Mouse (Mus musculus): ENCODE measurements around the gene Pank2.

Pank2 gene

GRCm38 (mm10) chr2:131261481-131262212, 648 bp upstream of the Pank2 start:
- 2% methylated on average over 10 of the region's 10 CpGs for WGBS

GRCm38 (mm10) chr2:131262680-131263670, 680 bp downstream of the Pank2 start:
- WGBS, result under 1% methylated on average over 51 of the region's 59 CpGs

- 59% methylated on average over 6 of the region's 6 CpGs for WGBS
Observed at GRCm38 (mm10) chr2:131264027-131264426, 1.7 kb downstream of the Pank2 start.

GRCm38 (mm10) chr2:131265056-131265455, 2.8 kb downstream of the Pank2 start:
- 80% methylated on average over 2 of the region's 2 CpGs for WGBS

GRCm38 (mm10) chr2:131275493-131275892, 13.2 kb downstream of the Pank2 start:
- 72% methylated on average over 3 of the region's 3 CpGs for WGBS

GRCm38 (mm10) chr2:131276722-131277121, 14.4 kb downstream of the Pank2 start:
- WGBS, result 89% methylated on average over 5 of the region's 5 CpGs

GRCm38 (mm10) chr2:131281596-131281995, 19.3 kb downstream of the Pank2 start:
- 94% methylated on average over 1 of the region's 1 CpGs for WGBS

GRCm38 (mm10) chr2:131286276-131286675, 24.0 kb downstream of the Pank2 start:
- 67% methylated on average over 1 of the region's 1 CpGs for WGBS

- 55% methylated on average over 2 of the region's 2 CpGs for WGBS
Observed at GRCm38 (mm10) chr2:131296746-131297261, 34.5 kb downstream of the Pank2 start.

GRCm38 (mm10) chr2:131298674-131299073, 36.4 kb downstream of the Pank2 start:
- WGBS, result 56% methylated on average over 7 of the region's 7 CpGs

GRCm38 (mm10) chr2:131300485-131300884, 38.2 kb downstream of the Pank2 start:
- WGBS, result 62% methylated on average over 2 of the region's 2 CpGs

GRCm38 (mm10) chr2:131304497-131304896, 42.2 kb downstream of the Pank2 start:
- 82% methylated on average over 9 of the region's 9 CpGs for WGBS

GRCm38 (mm10) chr2:131305226-131305625, 42.9 kb downstream of the Pank2 start:
- WGBS, result 72% methylated on average over 1 of the region's 1 CpGs

GRCm38 (mm10) chr2:131307391-131307790, 45.1 kb downstream of the Pank2 start:
- 83% methylated on average over 5 of the region's 5 CpGs for WGBS

GRCm38 (mm10) chr2:131307822-131308221, 45.5 kb downstream of the Pank2 start:
- 78% methylated on average over 2 of the region's 2 CpGs for WGBS

GRCm38 (mm10) chr2:131309296-131309695, 47.0 kb downstream of the Pank2 start:
- WGBS, result 70% methylated on average over 6 of the region's 6 CpGs

- WGBS, result 93% methylated on average over 2 of the region's 2 CpGs
Observed at GRCm38 (mm10) chr2:131316167-131316566, 53.9 kb downstream of the Pank2 start.

- WGBS, result 69% methylated on average over 6 of the region's 6 CpGs
Observed at GRCm38 (mm10) chr2:131319401-131319800, 57.1 kb downstream of the Pank2 start.

GRCm38 (mm10) chr2:131321192-131321591, 58.9 kb downstream of the Pank2 start:
- WGBS, result 11% methylated on average over 3 of the region's 3 CpGs

GRCm38 (mm10) chr2:131323675-131324074, 61.4 kb downstream of the Pank2 start:
- WGBS, result 78% methylated on average over 1 of the region's 1 CpGs

- WGBS, result 44% methylated on average over 3 of the region's 3 CpGs
Observed at GRCm38 (mm10) chr2:131326044-131326443, 63.7 kb downstream of the Pank2 start.

GRCm38 (mm10) chr2:131328981-131329380, 66.7 kb downstream of the Pank2 start:
- WGBS, result 100% methylated on average over 1 of the region's 1 CpGs
